Mouse (Mus musculus) testis, adult 10 weeks (tissue): ENCODE results near the gene Krtap10-10. TPM values are rescaled to one million over a fixed set of nuclear protein-coding genes. Genes with fewer than 3 reads are reported as not detected.

ENCODE experiments used
- polyA plus RNA-seq: library from polyadenylated mRNA; stranded (reverse); fragments of 350-450 nt; fragmentation: Illumina TruSeq; extraction: RNeasy Lipid Tissue Mini Kit (QIAGEN cat#74804); gene quantifications from one replicate; pipeline ENCODE4 v1.2.3, GENCODE M21; 2014; ENCODE audit warnings: low read depth, low replicate concordance

The Krtap10-10 gene
- polyA plus RNA-seq, result not detected

DNA sequence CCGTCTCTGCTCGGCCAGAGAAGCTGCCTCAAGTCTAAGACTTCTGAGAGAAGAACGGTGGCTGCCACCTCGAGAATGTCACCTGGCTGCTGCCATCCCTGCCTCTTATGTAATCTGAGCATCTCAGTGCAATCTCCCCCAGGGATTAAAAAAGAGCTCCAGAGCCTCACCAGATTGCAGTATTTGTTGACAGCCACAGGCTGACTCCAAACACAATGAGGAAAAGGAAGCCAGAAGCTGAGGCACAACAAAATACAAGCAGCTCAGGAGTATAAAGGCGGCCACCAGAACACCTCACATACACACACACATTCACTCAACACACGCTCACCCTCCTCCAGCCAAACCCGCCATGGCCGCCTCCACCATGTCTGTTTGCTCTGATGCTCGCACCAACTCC lies at the start of gene Krtap10-10:
Gene Krtap10-10, plus strand, starts transcription at position 301 of the 400 bp plus-strand sequence.

DNA sequence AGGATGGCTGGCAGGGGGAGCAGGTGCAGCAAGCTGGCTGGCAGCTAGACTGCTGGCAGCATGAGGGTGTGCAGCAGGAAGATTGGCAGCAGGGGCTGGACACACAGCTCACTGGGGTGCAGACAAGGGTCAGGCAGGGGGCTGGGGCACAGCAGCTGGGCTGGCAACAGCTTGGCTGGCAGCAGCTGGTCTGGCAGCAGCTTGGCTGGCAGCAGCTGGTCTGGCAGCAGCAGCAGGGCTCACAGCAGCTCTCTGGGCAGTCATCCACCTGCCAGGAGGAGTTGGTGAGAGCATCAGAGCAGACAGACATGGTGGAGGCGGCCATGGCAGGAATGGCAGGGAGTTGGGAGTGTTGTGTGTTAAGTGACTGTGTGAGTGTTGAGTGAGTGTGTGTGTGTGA lies 47.9 kb upstream of the Krtap10-10 start, which contains the start of gene Gm7137:
Gene Gm7137, minus strand, starts transcription at position 325 of the 400 bp plus-strand sequence.

DNA sequence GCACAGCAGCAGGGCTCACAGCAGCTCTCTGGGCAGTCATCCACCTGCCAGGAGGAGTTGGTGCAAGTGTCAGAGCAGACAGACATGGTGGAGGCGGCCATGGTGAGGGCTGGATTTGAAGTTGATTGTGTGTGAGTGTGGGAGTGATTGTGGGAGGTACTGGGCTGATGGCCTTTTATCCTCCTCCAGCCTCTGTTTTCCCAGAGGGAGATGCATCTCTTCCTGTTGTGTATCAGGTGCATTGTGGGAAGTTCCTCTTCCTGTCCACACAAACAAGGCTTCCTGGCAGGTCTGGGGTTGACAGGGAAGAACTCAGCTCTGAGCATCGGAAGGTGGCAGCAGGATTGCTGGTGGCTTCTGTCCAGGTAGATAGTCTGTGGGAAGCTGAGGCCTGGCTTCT lies 40.8 kb upstream of the Krtap10-10 start, which contains the start of gene Gm9639:
Gene Gm9639, minus strand, starts transcription at position 101 of the 400 bp plus-strand sequence.

DNA sequence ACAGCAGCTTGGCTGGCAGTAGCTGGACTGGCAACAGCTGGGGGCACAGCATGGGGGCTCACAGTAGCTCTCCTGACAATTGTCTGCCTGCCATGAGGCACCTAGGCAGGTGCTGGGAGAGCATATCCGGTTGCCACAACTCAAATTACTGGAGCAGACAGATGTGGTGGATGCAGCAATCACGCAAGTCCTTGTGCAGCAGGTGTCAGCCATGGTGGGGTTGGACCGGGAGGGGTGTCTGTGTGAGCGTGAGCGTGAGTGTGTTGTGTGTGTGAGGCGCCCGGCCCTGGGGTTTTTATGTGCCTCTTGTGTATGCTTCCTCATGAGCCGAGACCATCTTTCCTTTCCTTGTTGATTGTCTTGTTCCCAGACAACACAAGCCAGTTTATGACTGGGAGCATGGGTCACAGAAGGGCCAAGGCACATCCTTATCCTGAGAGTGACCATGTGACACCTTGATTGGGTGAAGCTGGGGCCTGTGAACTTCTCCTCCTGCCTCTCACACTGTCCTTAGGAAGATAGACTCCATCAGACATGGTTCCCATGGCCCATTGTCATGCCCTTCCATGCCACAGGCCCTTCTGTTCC lies 36.7 kb upstream of the Krtap10-10 start, which contains the start of gene Gm19668:
Gene Gm19668, minus strand, starts transcription at position 213 of the 588 bp plus-strand sequence.

DNA sequence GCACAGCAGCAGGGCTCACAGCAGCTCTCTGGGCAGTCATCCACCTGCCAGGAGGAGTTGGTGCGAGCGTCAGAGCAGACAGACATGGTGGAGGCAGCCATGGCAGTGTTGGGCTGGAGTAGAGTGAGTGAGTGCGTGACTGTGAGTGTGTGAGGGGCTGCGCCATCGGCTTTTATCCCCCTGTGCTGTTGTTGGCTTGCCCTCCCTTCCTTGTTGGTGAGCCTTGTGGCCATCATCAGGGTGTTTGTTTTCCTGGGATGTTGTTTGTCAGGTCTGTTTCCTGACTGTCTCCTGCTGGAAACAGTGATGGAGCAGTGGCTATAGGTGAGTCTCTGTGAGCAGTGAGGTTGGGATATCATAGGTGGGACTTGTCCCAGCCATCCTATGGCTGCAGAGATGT lies 24.0 kb upstream of the Krtap10-10 start, which contains the start of gene Gm9507:
Gene Gm9507, minus strand, starts transcription at position 101 of the 400 bp plus-strand sequence.

DNA sequence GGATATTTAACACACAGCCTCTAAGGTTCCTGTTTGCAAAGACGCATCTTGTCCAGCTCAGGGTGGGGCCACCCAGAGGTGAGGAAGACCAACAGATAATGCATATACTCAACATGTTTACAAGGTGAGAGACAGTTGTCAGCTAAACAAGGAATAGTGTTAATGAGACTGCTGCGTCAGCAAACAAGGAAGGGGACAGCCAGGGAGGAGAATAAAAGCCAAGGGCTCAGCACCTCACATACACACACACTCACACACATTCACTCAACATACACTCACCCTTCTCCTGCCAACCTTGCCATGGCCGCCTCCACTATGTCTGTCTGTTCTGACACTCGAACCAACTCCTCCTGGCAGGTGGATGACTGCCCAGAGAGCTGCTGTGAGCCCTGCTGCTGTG lies 21.4 kb upstream of the Krtap10-10 start, which contains the start of gene Gm2696:
Gene Gm2696, plus strand, starts transcription at position 301 of the 400 bp plus-strand sequence.

DNA sequence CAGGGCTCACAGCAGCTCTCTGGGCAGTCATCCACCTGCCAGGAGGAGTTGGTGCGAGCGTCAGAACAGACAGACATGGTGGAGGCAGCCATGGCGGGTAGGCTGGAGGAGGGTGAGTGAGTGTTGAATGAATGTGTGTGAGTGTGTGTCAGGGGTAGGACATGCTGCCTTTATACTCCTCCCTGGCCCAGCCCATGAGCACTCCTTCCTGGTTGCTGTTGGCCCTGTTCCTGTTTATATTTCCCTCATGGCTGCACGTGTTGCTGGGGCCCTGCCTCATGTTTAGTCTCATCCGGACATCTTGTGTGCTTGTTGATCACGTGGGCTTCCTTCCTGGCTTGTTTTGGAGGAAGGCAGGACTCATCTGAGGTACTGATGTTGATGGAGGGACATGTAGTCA lies 8.8 kb upstream of the Krtap10-10 start, which contains the start of gene Krtap10-4:
Gene Krtap10-4, minus strand, starts transcription at position 145 of the 400 bp plus-strand sequence.

DNA sequence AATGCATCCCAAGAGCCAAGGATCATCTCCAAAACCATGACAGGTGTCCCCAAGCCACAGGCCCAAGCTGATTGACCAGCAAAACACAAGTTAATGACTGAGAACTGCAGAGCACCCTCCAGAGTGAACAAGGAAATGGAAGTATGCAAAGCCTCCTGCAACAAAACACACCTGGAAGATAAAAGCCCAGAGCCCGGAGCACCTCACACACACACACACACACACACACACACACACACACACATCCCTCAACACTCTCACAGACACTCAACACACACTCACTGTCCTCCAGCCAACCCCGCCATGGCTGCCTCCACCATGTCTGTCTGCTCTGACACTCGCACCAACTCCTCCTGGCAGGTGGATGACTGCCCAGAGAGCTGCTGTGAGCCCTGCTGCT lies 10.8 kb downstream of the Krtap10-10 start, which contains the start of gene Gm36176:
Gene Gm36176, plus strand, starts transcription at position 301 of the 400 bp plus-strand sequence.

DNA sequence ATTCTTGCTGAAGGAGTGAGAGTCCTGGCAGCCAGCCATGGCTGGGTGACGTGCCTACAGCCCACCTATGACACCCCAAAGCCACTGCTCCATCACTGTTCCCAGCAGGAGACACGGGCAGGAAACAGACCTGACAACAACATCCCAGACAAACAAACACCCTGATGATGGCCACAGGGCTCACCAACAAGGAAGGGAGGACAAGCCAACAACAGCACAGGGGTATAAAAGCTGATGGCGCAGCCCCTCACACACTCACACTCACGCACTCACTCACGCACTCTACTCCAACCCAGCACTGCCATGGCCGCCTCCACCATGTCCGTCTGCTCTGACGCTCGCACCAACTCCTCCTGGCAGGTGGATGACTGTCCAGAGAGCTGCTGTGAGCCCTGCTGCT lies 16.8 kb downstream of the Krtap10-10 start, which contains the start of gene Gm10318:
Gene Gm10318, plus strand, starts transcription at position 301 of the 400 bp plus-strand sequence.

DNA sequence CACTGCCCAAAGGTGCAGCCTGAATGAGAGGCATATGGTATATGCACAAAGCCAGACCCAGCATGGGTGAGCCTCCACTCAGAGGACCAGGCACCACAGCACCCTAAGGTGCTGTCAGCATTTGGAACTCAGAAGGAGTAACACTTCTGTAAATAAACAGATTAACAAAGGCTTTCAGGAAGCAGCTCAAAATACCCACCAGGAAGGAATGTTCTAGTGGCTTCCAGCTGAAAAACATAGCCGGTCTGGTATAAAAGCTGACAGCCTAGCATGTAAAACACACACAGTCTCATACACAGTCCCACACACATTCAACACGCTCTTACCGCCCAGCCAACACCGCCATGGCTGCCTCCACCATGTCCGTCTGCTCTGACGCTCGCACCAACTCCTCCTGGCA lies 25.9 kb downstream of the Krtap10-10 start, which contains the start of gene Gm3285:
Gene Gm3285, plus strand, starts transcription at position 301 of the 400 bp plus-strand sequence.

Other genes starting within 250 kb of the Krtap10-10 start
- gene Sumo3, start 229.8 kb upstream of the Krtap10-10 start, polyA plus RNA-seq, result 32.2 TPM
- gene Gm49325, start 229.8 kb upstream of the Krtap10-10 start, polyA plus RNA-seq, result 10.3 TPM
- 19.1 TPM for gene Ube2g2, start 213.7 kb upstream of the Krtap10-10 start, polyA plus RNA-seq
- not detected for gene Tspear, start 149.4 kb upstream of the Krtap10-10 start, polyA plus RNA-seq
- gene Gm19402, start 145.2 kb upstream of the Krtap10-10 start, polyA plus RNA-seq, result not detected
- gene Gm9508, start 138.7 kb upstream of the Krtap10-10 start, polyA plus RNA-seq, result not detected
- not detected for gene Gm10272, start 129.3 kb upstream of the Krtap10-10 start, polyA plus RNA-seq
- not detected for gene Gm10024, start 124.5 kb upstream of the Krtap10-10 start, polyA plus RNA-seq
- gene Gm10142, start 120.1 kb upstream of the Krtap10-10 start, polyA plus RNA-seq, result not detected
- gene Krtap12-1, start 115.3 kb upstream of the Krtap10-10 start, polyA plus RNA-seq, result not detected
- gene Gm10100, start 109.5 kb upstream of the Krtap10-10 start, polyA plus RNA-seq, result not detected
- gene Gm18596, start 93.3 kb upstream of the Krtap10-10 start, polyA plus RNA-seq, result not detected
- gene Gm9736, start 84.6 kb upstream of the Krtap10-10 start, polyA plus RNA-seq, result not detected
- not detected for gene Gm3233, start 76.3 kb upstream of the Krtap10-10 start, polyA plus RNA-seq
- gene Gm3238, start 64.6 kb upstream of the Krtap10-10 start, polyA plus RNA-seq, result not detected
- not detected for gene Gm7138, start 59.0 kb upstream of the Krtap10-10 start, polyA plus RNA-seq
- not detected for gene Gm3250, start 53.4 kb upstream of the Krtap10-10 start, polyA plus RNA-seq
- not detected for gene Gm7137, start 47.7 kb upstream of the Krtap10-10 start, polyA plus RNA-seq
- gene Gm9639, start 40.9 kb upstream of the Krtap10-10 start, polyA plus RNA-seq, result not detected
- gene Gm19668, start 36.8 kb upstream of the Krtap10-10 start, polyA plus RNA-seq, result not detected
- not detected for gene Gm9507, start 24.1 kb upstream of the Krtap10-10 start, polyA plus RNA-seq
- not detected for gene Gm2696, start 21.3 kb upstream of the Krtap10-10 start, polyA plus RNA-seq
- not detected for gene Krtap10-4, start 8.9 kb upstream of the Krtap10-10 start, polyA plus RNA-seq
- not detected for gene Gm36176, start 10.9 kb downstream of the Krtap10-10 start, polyA plus RNA-seq
- gene Gm10318, start 16.9 kb downstream of the Krtap10-10 start, polyA plus RNA-seq, result not detected
- gene Gm3285, start 26.0 kb downstream of the Krtap10-10 start, polyA plus RNA-seq, result not detected
- 0.15 TPM for gene Lrrc3, start 66.6 kb downstream of the Krtap10-10 start, polyA plus RNA-seq
- not detected for gene Trpm2, start 134.6 kb downstream of the Krtap10-10 start, polyA plus RNA-seq
- 1.4 TPM for gene 1810043G02Rik, start 142.6 kb downstream of the Krtap10-10 start, polyA plus RNA-seq
- gene Pfkl, start 174.1 kb downstream of the Krtap10-10 start, polyA plus RNA-seq, result 0.50 TPM
- 4.8 TPM for gene Dnmt3l, start 206.0 kb downstream of the Krtap10-10 start, polyA plus RNA-seq
- gene Aire, start 207.7 kb downstream of the Krtap10-10 start, polyA plus RNA-seq, result 0.17 TPM
- gene Icosl, start 233.4 kb downstream of the Krtap10-10 start, polyA plus RNA-seq, result 1.5 TPM